Mouse (Mus musculus) heart, embryonic 16.5 days (tissue): ENCODE measurements around the gene Bche. TPM values are rescaled to one million over a fixed set of nuclear protein-coding genes. Genes with fewer than 3 reads are reported as not detected.

Source experiments
- ATAC-seq: fragments of 200-750 bp; cut with Nextera tagmentation; replicated peaks from 2 replicates; pipeline ENCODE4 v1.8.0; 2017; ENCODE audit warnings: moderate number of reproducible peaks; ENCODE audit not compliant: insufficient read depth, low FRiP score; ENCODE audit errors: extremely low read depth
- H3K27ac ChIP-seq: fragments of 300-500 bp; sonication (generic); 2 replicates; pipeline ENCODE4 v1.5.1; 2014; ENCODE audit warnings: mild to moderate bottlenecking, low read length, control low read depth, moderate library complexity
- H3K27me3 ChIP-seq: fragments of 300-500 bp; sonication (generic); 2 replicates; pipeline ENCODE4 v1.6.1; 2014; ENCODE audit warnings: low read length, mixed read lengths; ENCODE audit not compliant: control insufficient read depth, insufficient read depth
- H3K36me3 ChIP-seq: fragments of 300-500 bp; sonication (generic); 2 replicates; pipeline ENCODE4 v1.6.1; 2014; ENCODE audit not compliant: control insufficient read depth, insufficient read depth
- H3K4me1 ChIP-seq: fragments of 300-500 bp; sonication (generic); 2 replicates; pipeline ENCODE4 v1.6.1; 2014; ENCODE audit warnings: low read length, mixed read lengths; ENCODE audit not compliant: control insufficient read depth, insufficient read depth
- H3K4me2 ChIP-seq: fragments of 300-500 bp; sonication (generic); 2 replicates; pipeline ENCODE4 v1.6.1; 2014; ENCODE audit warnings: low read depth, mild to moderate bottlenecking, control low read depth, low read length
- H3K4me3 ChIP-seq: fragments of 300-500 bp; sonication (generic); 2 replicates; pipeline ENCODE4 v1.5.1; 2014; ENCODE audit warnings: mild to moderate bottlenecking, control low read depth, low read length
- H3K9ac ChIP-seq: fragments of 300-500 bp; sonication (generic); 2 replicates; pipeline ENCODE4 v1.6.1; 2014; ENCODE audit warnings: low read length, control low read depth
- H3K9me3 ChIP-seq: fragments of 300-500 bp; sonication (generic); replicated peaks from 2 replicates; pipeline ENCODE4 v1.6.1; 2016; ENCODE audit warnings: low read length; ENCODE audit not compliant: control insufficient read depth
- WGBS: fragments of 180-500 bp; shearing (Covaris S2); extraction: QIAGEN DNeasy Blood & Tissue Kit; methylation state at CpG from one replicate; pipeline ENCODE4 v1.1.7; 2014; 5-methylcytosine and 5-hydroxymethylcytosine counted together
- polyA plus RNA-seq: library from polyadenylated mRNA; unstranded; fragments of >200 nt; fragmentation: Nextera tagmentation; extraction: Ambion mirVana; gene quantifications from 2 replicates; pipeline ENCODE4 v1.2.1, GENCODE M21; 2015

The Bche gene
- 14.0 and 14.3 TPM in 2 replicates for polyA plus RNA-seq

DNA sequence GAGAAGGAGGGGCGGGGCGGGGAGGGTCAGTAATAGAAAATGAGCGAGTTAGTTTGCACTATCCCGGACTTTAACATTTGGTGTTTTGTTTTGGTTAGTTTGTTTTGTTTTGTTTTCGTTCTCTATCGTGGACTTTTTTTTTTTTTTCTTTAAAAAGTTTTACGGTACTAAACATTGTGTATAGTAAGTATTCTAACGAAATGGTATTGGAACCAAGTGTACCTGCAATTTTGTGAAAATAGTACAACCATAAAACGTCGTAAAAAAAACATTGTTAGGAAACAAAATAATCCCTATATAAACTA is at the start of gene Bche:
Gene Bche (minus strand): TSS at position 6 of the 305 bp plus-strand sequence.
- no peaks in the 10 kb centered on the region for H3K36me3 ChIP-seq
- peak within 1 kb of the TSS; percentile 46 for H3K4me2 ChIP-seq
- peak within 1 kb of the TSS; percentile 47 for H3K4me3 ChIP-seq
- H3K27ac ChIP-seq: peak within 1 kb of the TSS; percentile 47
- ATAC-seq: no peak
- WGBS: 10% methylated on average over 10 of the region's 10 CpGs
- H3K9ac ChIP-seq: peak within 1 kb of the TSS; percentile 62
- no peaks in the 10 kb centered on the region for H3K9me3 ChIP-seq
- no peaks in the 10 kb centered on the region for H3K27me3 ChIP-seq
- H3K4me1 ChIP-seq: no peaks in the 10 kb centered on the region

DNA sequence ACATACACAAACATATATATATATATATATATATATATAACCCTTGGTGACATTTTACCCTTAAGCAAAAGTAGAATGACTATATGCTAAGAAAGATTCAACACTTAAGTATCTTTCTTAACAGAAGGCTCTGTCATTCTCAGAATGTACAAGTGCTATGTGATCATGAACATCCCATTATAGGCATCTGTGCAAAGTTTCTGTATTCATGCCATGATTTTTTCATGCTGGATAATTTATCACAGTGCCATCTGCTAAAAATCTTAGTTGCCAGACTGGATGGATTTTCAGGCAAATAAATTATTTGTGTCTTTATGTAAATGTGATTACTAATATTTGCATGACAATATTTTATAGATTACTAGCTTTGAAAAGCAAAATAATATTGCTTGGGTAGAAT is 33.8 kb upstream of the Bche start:
- Histone ChIP-seq H3K4me3 (no peak overlapping the region), H3K9me3 (no peaks in the 10 kb centered on the region), H3K9ac (no peak overlapping the region), H3K27ac (no peak overlapping the region), H3K36me3 (no peaks in the 10 kb centered on the region), H3K27me3 (no peaks in the 10 kb centered on the region), H3K4me2 (no peak overlapping the region), H3K4me1 (no peaks in the 10 kb centered on the region)
- no peak for ATAC-seq

- H3K4me3 ChIP-seq: no peak overlapping the region
- no peak for ATAC-seq
- no peaks in the 10 kb centered on the region for H3K4me1 ChIP-seq
- no peak overlapping the region for H3K4me2 ChIP-seq
- no peaks in the 10 kb centered on the region for H3K27me3 ChIP-seq
- 39% methylated on average over 2 of the region's 2 CpGs for whole genome bisulfite sequencing
- no peak overlapping the region for H3K9ac ChIP-seq
- no peaks in the 10 kb centered on the region for H3K9me3 ChIP-seq
- no peak overlapping the region for H3K27ac ChIP-seq
- no peaks in the 10 kb centered on the region for H3K36me3 ChIP-seq
Measured at GRCm38 (mm10) chr3:73731677-73732076, 23.5 kb upstream of the Bche start.

DNA sequence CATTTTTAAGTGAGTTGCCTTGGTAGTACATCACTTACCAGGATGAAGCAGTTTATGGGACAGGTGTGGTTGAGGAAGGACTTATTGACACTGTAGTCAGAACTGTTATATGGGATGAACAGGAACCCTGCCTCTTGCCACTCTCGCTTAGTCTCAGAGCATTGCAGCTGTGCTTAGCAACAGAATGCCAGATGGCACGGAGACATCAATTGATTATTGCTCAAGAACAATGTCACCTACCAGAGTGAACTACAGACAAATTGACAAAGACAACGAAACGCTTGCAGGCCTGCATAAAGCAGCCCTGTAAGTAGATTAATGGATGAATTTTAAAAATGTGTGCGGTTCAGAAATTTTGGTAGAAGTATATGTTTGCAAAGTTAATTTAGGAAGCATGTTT is 21.3 kb upstream of the Bche start:
- Histone ChIP-seq H3K27ac (no peak overlapping the region), H3K9ac (no peak overlapping the region), H3K4me2 (no peak overlapping the region), H3K4me1 (no peaks in the 10 kb centered on the region), H3K4me3 (no peak overlapping the region), H3K36me3 (no peaks in the 10 kb centered on the region), H3K27me3 (no peaks in the 10 kb centered on the region), H3K9me3 (no peaks in the 10 kb centered on the region)
- WGBS: 82% methylated on average over 5 of the region's 5 CpGs
- no peak for ATAC-seq

GRCm38 (mm10) chr3:73725711-73726110 is 17.5 kb upstream of the Bche start:
- Histone ChIP-seq H3K4me2 (no peak overlapping the region), H3K9ac (no peak overlapping the region)
- ATAC-seq: no peak

DNA sequence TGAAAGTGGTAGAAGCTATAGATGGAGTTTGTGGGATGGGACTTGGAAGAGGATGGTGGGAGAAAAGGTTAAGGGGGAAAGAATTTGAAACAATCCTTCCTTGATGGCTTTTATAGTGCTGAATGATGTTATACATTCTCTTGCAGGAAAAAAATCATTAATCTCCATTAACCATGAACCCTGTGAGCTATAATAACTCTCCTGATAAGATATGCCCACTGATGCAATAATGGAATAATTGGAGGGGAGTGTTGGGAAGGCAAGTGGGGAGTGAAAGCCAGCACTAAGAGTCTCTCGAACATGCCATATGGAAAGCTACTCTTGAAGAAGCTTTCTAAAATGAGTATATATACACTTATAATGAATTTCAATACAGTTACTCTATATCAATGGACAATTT is 16.7 kb upstream of the Bche start:
- no peaks in the 10 kb centered on the region for H3K9me3 ChIP-seq
- H3K36me3 ChIP-seq: no peaks in the 10 kb centered on the region
- ATAC-seq: no peak
- no peak overlapping the region for H3K4me2 ChIP-seq
- H3K9ac ChIP-seq: no peak overlapping the region
- no peaks in the 10 kb centered on the region for H3K4me1 ChIP-seq
- H3K27ac ChIP-seq: no peak overlapping the region
- 84% methylated on average over 1 of the region's 1 CpGs for whole genome bisulfite sequencing
- H3K27me3 ChIP-seq: no peaks in the 10 kb centered on the region
- H3K4me3 ChIP-seq: no peak overlapping the region

More at GRCm38 (mm10) chr3:73725711-73726110, 17.5 kb upstream of the Bche start:
- no peaks in the 10 kb centered on the region for H3K36me3 ChIP-seq
- H3K27me3 ChIP-seq: no peaks in the 10 kb centered on the region
- H3K4me3 ChIP-seq: no peak overlapping the region
- no peaks in the 10 kb centered on the region for H3K4me1 ChIP-seq
- H3K9me3 ChIP-seq: no peaks in the 10 kb centered on the region
- H3K27ac ChIP-seq: no peak overlapping the region

- H3K4me1 ChIP-seq: no peaks in the 10 kb centered on the region
- no peak overlapping the region for H3K9ac ChIP-seq
- 79% methylated on average over 1 of the region's 1 CpGs for WGBS
- no peaks in the 10 kb centered on the region for H3K9me3 ChIP-seq
- H3K27ac ChIP-seq: no peak overlapping the region
- no peak overlapping the region for H3K4me2 ChIP-seq
- ATAC-seq: no peak
- H3K27me3 ChIP-seq: no peaks in the 10 kb centered on the region
- H3K36me3 ChIP-seq: no peaks in the 10 kb centered on the region
- no peak overlapping the region for H3K4me3 ChIP-seq
Measured at GRCm38 (mm10) chr3:73717610-73718284, 9.5 kb upstream of the Bche start.

- H3K27me3 ChIP-seq: no peaks in the 10 kb centered on the region
- no peak overlapping the region for H3K4me2 ChIP-seq
- WGBS: 61% methylated on average over 8 of the region's 8 CpGs
- H3K9ac ChIP-seq: no peak overlapping the region
- no peaks in the 10 kb centered on the region for H3K36me3 ChIP-seq
- H3K27ac ChIP-seq: no peak overlapping the region
- H3K4me3 ChIP-seq: no peak overlapping the region
- no peaks in the 10 kb centered on the region for H3K9me3 ChIP-seq
- no peak for ATAC-seq
- no peaks in the 10 kb centered on the region for H3K4me1 ChIP-seq
Measured at GRCm38 (mm10) chr3:73709871-73710270, 1.7 kb upstream of the Bche start.

DNA sequence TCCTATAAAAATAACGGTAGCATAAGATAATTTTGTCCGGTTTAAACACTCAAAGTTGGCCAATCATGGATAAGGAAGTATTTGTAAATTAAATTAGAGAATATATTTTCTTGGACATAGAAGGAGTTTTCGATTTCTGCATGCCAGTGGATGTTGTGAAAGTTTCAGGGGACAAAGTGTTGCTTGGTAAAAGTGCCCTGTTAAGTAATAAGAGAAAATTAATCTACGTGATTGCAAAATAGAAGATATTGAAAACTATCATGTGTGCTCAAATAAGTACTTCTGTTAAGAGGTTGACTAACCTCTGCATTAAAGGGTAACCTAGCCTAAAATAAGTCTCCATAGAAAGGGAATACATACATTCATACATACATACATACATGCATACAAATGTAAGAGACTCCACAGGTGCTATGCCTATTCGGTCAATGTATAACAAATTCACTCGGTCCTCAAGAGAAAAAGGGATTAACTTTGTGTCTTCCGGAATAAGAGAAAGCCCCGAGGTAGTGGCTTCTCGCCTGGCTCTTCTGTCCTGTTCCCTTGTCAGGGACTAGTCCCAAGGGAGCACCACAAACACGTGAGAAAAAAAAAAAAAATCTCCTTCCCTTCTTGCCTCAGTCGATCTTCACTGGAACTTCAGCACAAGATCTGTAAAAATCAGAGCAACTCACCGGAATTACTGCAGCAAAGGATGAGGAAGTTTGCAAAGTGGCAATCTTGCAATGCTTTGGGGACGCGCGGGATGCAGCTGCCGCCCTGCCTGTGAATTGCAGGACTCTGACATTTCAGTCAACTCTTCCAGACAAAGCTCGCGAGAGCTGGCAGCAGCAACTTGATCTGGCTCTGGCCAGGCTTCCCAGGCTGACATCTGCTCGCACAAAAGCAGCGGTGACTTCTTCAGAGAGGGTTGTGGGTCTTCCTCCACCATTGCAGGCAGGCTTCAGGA is 480 bp downstream of the Bche start:
- H3K4me1 ChIP-seq: no peaks in the 10 kb centered on the region
- no peaks in the 10 kb centered on the region for H3K9me3 ChIP-seq
- no peaks in the 10 kb centered on the region for H3K27me3 ChIP-seq
- H3K36me3 ChIP-seq: no peaks in the 10 kb centered on the region
- H3K4me2 ChIP-seq: peak overlapping the region; percentile 46
- peak overlapping the region; percentile 47 for H3K4me3 ChIP-seq
- peak overlapping the region; percentile 26 for H3K9ac ChIP-seq
- WGBS: 18% methylated on average over 20 of the region's 20 CpGs
- ATAC-seq: peak; percentile 97
- H3K27ac ChIP-seq: peak overlapping the region; percentile 47
